ENCODE assay signal across 23 mouse cellular contexts in genomic region chr15:63400445-63400844, GRCm38 (mm10).
DNase-seq lines count a peak whose midpoint lies in the region; ATAC-seq lines count a peak whose summit lies in the region.
"Had no signal": no experiment of that assay in that cellular context is flagged by ENCODE, and none has a peak within 500 bp of the region (broad histone marks: within the 10 kb centered on the region; RNA-seq: fewer than 3 reads in every experiment).

No protein-coding gene starts in this region.

- no peaks in the 10 kb centered on the region for H3K4me1 ChIP-seq in embryonic facial prominence, embryonic 14.5 days (ENCODE audit: control insufficient read depth, insufficient read depth, low read length)
- no peaks in the 10 kb centered on the region for H3K4me1 ChIP-seq in hindbrain, embryonic 12.5 days
- H3K4me1 ChIP-seq: heart, embryonic 13.5 days; limb, embryonic 12.5 days; liver, embryonic 15.5 days; midbrain, embryonic 10.5 days; midbrain, embryonic 15.5 days had no signal

- DNase-seq in embryo, embryonic 10.5 days (ENCODE audit: low spot score): peak; percentile 11
- no peak for DNase-seq in embryo, embryonic 10 days (ENCODE audit: low spot score)
- peak; percentile 83 for DNase-seq in MN1 (ENCODE audit: low spot score)
- DNase-seq in embryonic facial prominence, embryonic 14.5 days (ENCODE audit: low spot score): peak; percentile 29
- DNase-seq in retina, postnatal 1 day: peak; percentile 87
- DNase-seq in right cerebral cortex, postnatal 4 days: no peak
- DNase-seq: adrenal gland, adult 2 months; cerebellum, adult 11 months; cerebellum, adult 9-10 months; kidney, adult 9 months; kidney, postnatal 10 days; lung, embryonic 14.5 days; lung, postnatal 14 days had no signal

- no peaks in the 10 kb centered on the region for H3K9me3 ChIP-seq in embryonic facial prominence, embryonic 14.5 days (ENCODE audit: control insufficient read depth, low read length)
- H3K9me3 ChIP-seq in hindbrain, embryonic 12.5 days (replicated peaks): no peaks in the 10 kb centered on the region
- H3K9me3 ChIP-seq: heart, embryonic 13.5 days; limb, embryonic 12.5 days; liver, embryonic 15.5 days; midbrain, embryonic 10.5 days; midbrain, embryonic 15.5 days had no signal

- 0 out of 2 replicates have a peak, but pooled peaks have one; percentile 41 for ATAC-seq in embryonic facial prominence, embryonic 14.5 days (ENCODE audit: low read depth)
- ATAC-seq in hindbrain, embryonic 12.5 days (ENCODE audit: low FRiP score): no peak
- ATAC-seq: forebrain, embryonic 14.5 days; hindbrain, embryonic 16.5 days; intestine, postnatal 0 days; midbrain, embryonic 15.5 days had no signal

- H3K36me3 ChIP-seq in embryonic facial prominence, embryonic 14.5 days (ENCODE audit: control insufficient read depth, insufficient read depth, low read length): no peaks in the 10 kb centered on the region
- H3K36me3 ChIP-seq in hindbrain, embryonic 12.5 days: no peaks in the 10 kb centered on the region
- H3K36me3 ChIP-seq: heart, embryonic 13.5 days; limb, embryonic 12.5 days; liver, embryonic 15.5 days; midbrain, embryonic 10.5 days; midbrain, embryonic 15.5 days had no signal

- H3K9ac ChIP-seq in embryonic facial prominence, embryonic 14.5 days (ENCODE audit: low read depth, low read length): no peak overlapping the region
- H3K9ac ChIP-seq in hindbrain, embryonic 12.5 days: no peak overlapping the region
- H3K9ac ChIP-seq: heart, embryonic 13.5 days; limb, embryonic 12.5 days; liver, embryonic 15.5 days; lung, embryonic 14.5 days; midbrain, embryonic 15.5 days had no signal

- no peak overlapping the region for H3K4me3 ChIP-seq in embryonic facial prominence, embryonic 14.5 days (ENCODE audit: low read depth, low read length)
- no peak overlapping the region for H3K4me3 ChIP-seq in hindbrain, embryonic 12.5 days
- H3K4me3 ChIP-seq: heart, adult 2 months; heart, embryonic 13.5 days; limb, embryonic 12.5 days; liver, embryonic 15.5 days; midbrain, embryonic 10.5 days; midbrain, embryonic 15.5 days had no signal

- H3K27ac ChIP-seq in embryonic facial prominence, embryonic 14.5 days (replicated peaks; ENCODE audit: low read depth, low read length): no peak overlapping the region
- H3K27ac ChIP-seq in hindbrain, embryonic 12.5 days: no peak overlapping the region
- H3K27ac ChIP-seq: heart, adult 2 months; heart, embryonic 13.5 days; limb, embryonic 12.5 days; liver, embryonic 15.5 days; midbrain, embryonic 10.5 days; midbrain, embryonic 15.5 days had no signal

- no peaks in the 10 kb centered on the region for H3K27me3 ChIP-seq in embryonic facial prominence, embryonic 14.5 days (replicated peaks; ENCODE audit: control insufficient read depth, insufficient read depth, low read length)
- H3K27me3 ChIP-seq in hindbrain, embryonic 12.5 days: no peaks in the 10 kb centered on the region
- H3K27me3 ChIP-seq: heart, embryonic 13.5 days; limb, embryonic 12.5 days; liver, embryonic 15.5 days; midbrain, embryonic 15.5 days had no signal

- no peak overlapping the region for H3K4me2 ChIP-seq in embryonic facial prominence, embryonic 14.5 days (ENCODE audit: low read depth, low read length)
- no peak overlapping the region for H3K4me2 ChIP-seq in hindbrain, embryonic 12.5 days (replicated peaks)
- H3K4me2 ChIP-seq: heart, embryonic 13.5 days; limb, embryonic 12.5 days; liver, embryonic 15.5 days; lung, embryonic 14.5 days; midbrain, embryonic 15.5 days had no signal

- 38% methylated on average over 3 of the region's 3 CpGs for WGBS in embryonic facial prominence, embryonic 14.5 days
- 50% methylated on average over 3 of the region's 3 CpGs for WGBS in hindbrain, embryonic 12.5 days

Comparison
In these comparisons a context has a peak if more than half of its experiments do, and no peak if none do; other contexts are left out.
1. DNase-seq: peak in embryo, embryonic 10.5 days (single experiment), MN1 (single experiment), embryonic facial prominence, embryonic 14.5 days (single experiment) and retina, postnatal 1 day (single experiment); none in embryo, embryonic 10 days (single experiment) and right cerebral cortex, postnatal 4 days (single experiment).